Mouse (Mus musculus): ENCODE results near the gene Lmtk2.

GRCm38 (mm10) chr5:144204911-144205310 lies 104.7 kb downstream of the Lmtk2 start:
- TF ChIP-seq CTCF (IDR thresholded peaks at IDR 0.05; ENCODE audit: low read depth) (no peak), EP300 (IDR thresholded peaks at IDR 0.05; ENCODE audit: low read depth) (no peak)
